Mouse (Mus musculus): ENCODE data around the gene Enthd1.

GRCm38 (mm10) chr15:80569205-80569604 lies 4.2 kb upstream of the Enthd1 start:
- no peak for TF ChIP-seq CTCF (IDR thresholded peaks at IDR 0.05; ENCODE audit: control insufficient read depth, insufficient read depth, low read length)
- TF ChIP-seq POLR2A (IDR thresholded peaks at IDR 0.05; ENCODE audit: borderline replicate concordance, control insufficient read depth, low read depth, low read length), result no peak

Measured in bone marrow, adult 2 months (tissue).